Mouse (Mus musculus) liver, postnatal 0 days (tissue): ENCODE measurements around the gene Fhdc1. TPM values are rescaled to one million over a fixed set of nuclear protein-coding genes. Genes with fewer than 3 reads are reported as not detected.

Source experiments
- ATAC-seq: fragments of 200-750 bp; cut with Nextera tagmentation; 2 replicates; pipeline ENCODE4 v1.8.0; 2017; ENCODE audit warnings: mild to moderate bottlenecking, moderate library complexity
- DNase-seq: peaks from one replicate; pipeline ENCODE4 v3.0.0-alpha.2; 2016
- H3K27ac ChIP-seq: fragments of 300-500 bp; sonication (generic); 2 replicates; pipeline ENCODE4 v1.5.1; 2014; ENCODE audit warnings: antibody characterized with exemption, moderate library complexity, mild to moderate bottlenecking, low read depth
- H3K27me3 ChIP-seq: fragments of 300-500 bp; sonication (generic); 2 replicates; pipeline ENCODE4 v1.6.1; 2014; ENCODE audit warnings: low read length, control low read depth, mixed read lengths; ENCODE audit not compliant: insufficient read depth
- H3K36me3 ChIP-seq: fragments of 300-500 bp; sonication (generic); replicated peaks from 2 replicates; pipeline ENCODE4 v1.6.1; 2014; ENCODE audit warnings: mild to moderate bottlenecking, control low read depth, low read length, moderate library complexity, mixed read lengths; ENCODE audit not compliant: insufficient read depth
- H3K4me1 ChIP-seq: fragments of 300-500 bp; sonication (generic); 2 replicates; pipeline ENCODE4 v1.6.1; 2014; ENCODE audit warnings: antibody characterized with exemption, mild to moderate bottlenecking, control low read depth; ENCODE audit not compliant: insufficient read depth
- H3K4me2 ChIP-seq: fragments of 300-500 bp; sonication (generic); 2 replicates; pipeline ENCODE4 v1.6.1; 2014; ENCODE audit warnings: low read depth, mild to moderate bottlenecking, low read length, moderate library complexity, mixed read lengths
- H3K4me3 ChIP-seq: fragments of 300-500 bp; sonication (generic); 2 replicates; pipeline ENCODE4 v1.5.1; 2014; ENCODE audit warnings: low read depth, low read length
- H3K9ac ChIP-seq: fragments of 300-500 bp; sonication (generic); replicated peaks from 2 replicates; pipeline ENCODE4 v1.6.1; 2014; ENCODE audit warnings: mild to moderate bottlenecking, moderate library complexity
- H3K9me3 ChIP-seq: fragments of 300-500 bp; sonication (generic); 2 replicates; pipeline ENCODE4 v1.6.1; 2016; ENCODE audit warnings: mild to moderate bottlenecking, control low read depth, low read length, mixed read lengths
- CTCF ChIP-seq: sonication (generic); IDR thresholded peaks from 2 replicates; pipeline ENCODE4 v1.5.1; 2016; ENCODE audit warnings: antibody characterized with exemption, low read depth
- EP300 ChIP-seq: IDR thresholded peaks from 2 replicates; pipeline ENCODE4 v1.6.1; 2016; ENCODE audit warnings: antibody characterized with exemption, low read depth, mild to moderate bottlenecking
- WGBS: fragments of 180-500 bp; shearing (Covaris S2); extraction: QIAGEN DNeasy Blood & Tissue Kit; methylation state at CpG from one replicate; pipeline ENCODE4 v1.1.7; 2014; ENCODE audit not compliant: insufficient replicate concordance; 5-methylcytosine and 5-hydroxymethylcytosine counted together
- polyA plus RNA-seq: library from polyadenylated mRNA; unstranded; fragments of >200 nt; fragmentation: Nextera tagmentation; extraction: Ambion mirVana; gene quantifications from 2 replicates; pipeline ENCODE4 v1.2.1, GENCODE M21; 2015

The Fhdc1 gene
- polyA plus RNA-seq, 1 experiment from 2014 or later: 19.1 TPM

GRCm38 (mm10) chr3:84471146-84471545, 9.1 kb downstream of the Fhdc1 start:
- ATAC-seq (peak; percentile 94), DNase-seq (peak; percentile 72)
- 0 out of 2 replicates have a peak overlapping the region, but pooled peaks have one; percentile 13 for H3K9ac ChIP-seq
- H3K27me3 ChIP-seq: no peaks in the 10 kb centered on the region
- H3K4me3 ChIP-seq: peak overlapping the region; percentile 24; the same call in 1 of the 2 replicates
- H3K4me2 ChIP-seq: peak overlapping the region; percentile 83
- H3K4me1 ChIP-seq: peaks cover 32% of the 10 kb centered on the region
- H3K27ac ChIP-seq: peak overlapping the region; percentile 82
- TF ChIP-seq EP300 (peak; percentile 99), CTCF (no peak)
- no peaks in the 10 kb centered on the region for H3K9me3 ChIP-seq
- H3K36me3 ChIP-seq: peaks cover 17% of the 10 kb centered on the region; the same call in 1 of the 2 replicates
- WGBS: 55% methylated on average over 4 of the region's 4 CpGs

GRCm38 (mm10) chr3:84468111-84468453, 12.1 kb downstream of the Fhdc1 start:
- WGBS: 35% methylated on average over 4 of the region's 4 CpGs
- no peak for ATAC-seq
- H3K4me3 ChIP-seq: peak overlapping the region; percentile 21

GRCm38 (mm10) chr3:84467419-84468110, 12.7 kb downstream of the Fhdc1 start:
- 42% methylated on average over 10 of the region's 10 CpGs for whole genome bisulfite sequencing
- peak overlapping the region; percentile 68; the same call in 1 of the 2 replicates for H3K27ac ChIP-seq
- DNase-seq (no peak), ATAC-seq (no peak)
- H3K4me3 ChIP-seq: peak overlapping the region; percentile 21
- no peaks in the 10 kb centered on the region for H3K9me3 ChIP-seq
- H3K4me2 ChIP-seq: peak overlapping the region; percentile 60
- H3K36me3 ChIP-seq: peaks cover 28% of the 10 kb centered on the region; the same call in 1 of the 2 replicates
- H3K4me1 ChIP-seq: peaks cover 20% of the 10 kb centered on the region
- TF ChIP-seq EP300: no peak
- no peak for TF ChIP-seq CTCF
- H3K27me3 ChIP-seq: no peaks in the 10 kb centered on the region
- peak overlapping the region; percentile 48 for H3K9ac ChIP-seq

More at GRCm38 (mm10) chr3:84468111-84468453, 12.1 kb downstream of the Fhdc1 start:
- Histone ChIP-seq H3K9ac (peak overlapping the region; percentile 48), H3K27me3 (no peaks in the 10 kb centered on the region), H3K9me3 (no peaks in the 10 kb centered on the region), H3K4me2 (peak overlapping the region; percentile 60), H3K36me3 (peaks cover 28% of the 10 kb centered on the region; the same call in 1 of the 2 replicates), H3K27ac (peak overlapping the region; percentile 68; the same call in 1 of the 2 replicates), H3K4me1 (peaks cover 24% of the 10 kb centered on the region)
- DNase-seq: no peak
- TF ChIP-seq CTCF (no peak), EP300 (peak; percentile 88)

GRCm38 (mm10) chr3:84465822-84466500, 14.3 kb downstream of the Fhdc1 start:
- H3K27ac ChIP-seq: no peak overlapping the region; the same call in 1 of the 2 replicates
- H3K4me3 ChIP-seq: no peak overlapping the region; the same call in 1 of the 2 replicates
- WGBS: 42% methylated on average over 6 of the region's 6 CpGs
- H3K36me3 ChIP-seq: peaks cover 28% of the 10 kb centered on the region; the same call in 1 of the 2 replicates
- no peak for DNase-seq
- peaks cover 33% of the 10 kb centered on the region for H3K4me1 ChIP-seq
- TF ChIP-seq EP300: 0 out of 2 replicates have a peak, but pooled peaks have one; percentile 37
- no peak for TF ChIP-seq CTCF
- no peaks in the 10 kb centered on the region for H3K27me3 ChIP-seq
- peak overlapping the region; percentile 60 for H3K4me2 ChIP-seq
- no peak for ATAC-seq
- no peak overlapping the region for H3K9ac ChIP-seq
- no peaks in the 10 kb centered on the region for H3K9me3 ChIP-seq

GRCm38 (mm10) chr3:84461687-84462086, 18.5 kb downstream of the Fhdc1 start:
- WGBS: 45% methylated on average over 4 of the region's 4 CpGs
- Histone ChIP-seq H3K36me3 (peaks cover 23% of the 10 kb centered on the region), H3K4me2 (peak overlapping the region; percentile 51), H3K27ac (peak overlapping the region; percentile 87), H3K4me1 (peaks cover 35% of the 10 kb centered on the region), H3K9me3 (no peaks in the 10 kb centered on the region), H3K9ac (peak overlapping the region; percentile 49; the same call in 1 of the 2 replicates), H3K27me3 (no peaks in the 10 kb centered on the region), H3K4me3 (no peak overlapping the region)
- peak; percentile 60 for ATAC-seq
- no peak for TF ChIP-seq CTCF
- TF ChIP-seq EP300: no peak
- no peak for DNase-seq

GRCm38 (mm10) chr3:84460952-84461351, 19.3 kb downstream of the Fhdc1 start:
- peak; percentile 91 for TF ChIP-seq EP300
- no peak for TF ChIP-seq CTCF
- H3K27me3 ChIP-seq: no peaks in the 10 kb centered on the region
- DNase-seq (peak; percentile 76), ATAC-seq (peak; percentile 83)
- peaks cover 38% of the 10 kb centered on the region for H3K4me1 ChIP-seq
- peak overlapping the region; percentile 49 for H3K9ac ChIP-seq
- 5% methylated on average over 12 of the region's 12 CpGs for WGBS
- 0 out of 2 replicates have a peak overlapping the region, but pooled peaks have one; percentile 5 for H3K4me3 ChIP-seq
- peak overlapping the region; percentile 87 for H3K27ac ChIP-seq
- peak overlapping the region; percentile 51 for H3K4me2 ChIP-seq
- peaks cover 24% of the 10 kb centered on the region for H3K36me3 ChIP-seq
- H3K9me3 ChIP-seq: no peaks in the 10 kb centered on the region
